Mouse (Mus musculus) olfactory bulb, adult 2 months (tissue): Measurements from ENCODE around the gene Pip5k1b.

Experiments used
- CTCF ChIP-seq: fragments of 200-500 bp; IDR thresholded peaks from 2 replicates; pipeline ENCODE4 v1.5.1; 2012; ENCODE audit warnings: low read depth, mild to moderate bottlenecking, low read length, moderate library complexity; ENCODE audit not compliant: insufficient read depth
- POLR2A ChIP-seq: fragments of 200-500 bp; IDR thresholded peaks from 2 replicates; pipeline ENCODE4 v1.6.1; 2012; ENCODE audit warnings: mild to moderate bottlenecking, low read depth, low read length, moderate library complexity; ENCODE audit not compliant: insufficient read depth

GRCm38 (mm10) chr19:24469216-24469615 lies 86.5 kb downstream of the Pip5k1b start:
- TF ChIP-seq POLR2A (no peak), CTCF (no peak)
